ENCODE assay signal across 8 mouse cellular contexts in the genomic region with DNA sequence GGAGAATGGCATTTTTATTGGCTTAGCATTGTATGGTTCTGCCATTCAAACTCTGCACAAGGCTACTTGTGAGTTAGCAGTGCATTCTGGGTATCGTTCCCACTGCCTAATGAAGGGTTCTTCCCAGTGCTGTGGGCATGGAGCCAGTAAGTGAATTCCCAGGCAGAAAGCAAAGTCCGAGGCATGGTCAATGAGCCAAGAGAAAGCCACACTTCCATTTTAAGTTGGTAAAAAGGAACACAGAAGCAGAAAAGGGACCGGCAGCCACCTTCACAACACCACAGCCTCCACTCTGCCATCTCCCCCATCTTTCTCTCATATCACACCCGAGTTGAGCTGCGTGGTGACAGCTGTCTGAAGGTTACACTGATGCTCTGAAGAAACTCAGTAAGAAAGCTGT.
DNase-seq lines count a peak whose midpoint lies in the region; ATAC-seq and TF ChIP-seq lines count a peak whose summit lies in the region.

No protein-coding gene starts in this region.

- no peaks in the 10 kb centered on the region for H3K9me3 ChIP-seq in heart, embryonic 10.5 days
- H3K9me3 ChIP-seq in neural tube, embryonic 15.5 days (replicated peaks), result no peaks in the 10 kb centered on the region

- no peak overlapping the region for H3K4me2 ChIP-seq in neural tube, embryonic 15.5 days

- 0 out of 2 replicates have a peak overlapping the region, but pooled peaks have one; percentile 12 for H3K4me3 ChIP-seq in heart, embryonic 10.5 days
- no peak overlapping the region for H3K4me3 ChIP-seq in neural tube, embryonic 15.5 days (replicated peaks)

- DNase-seq in cerebellum, postnatal 10 days, result peak; percentile 66 to 73
- DNase-seq in cerebellum, adult 9-11 months, result no peak
- DNase-seq in brain, embryonic 14.5 days (ENCODE audit: low read depth), result peak; percentile 93
- peak; percentile 76 for DNase-seq in heart, embryonic 10.5 days (ENCODE audit: low spot score)
- peak; percentile 86 for DNase-seq in kidney, postnatal 14 days
- DNase-seq in c-Kit-positive CD71-positive TER-119-positive erythroid progenitor cells, embryonic 14.5 days (ENCODE audit: low spot score), result no peak

- 43% methylated on average over 5 of the region's 5 CpGs for WGBS in heart, embryonic 10.5 days
- WGBS in neural tube, embryonic 15.5 days, result 46% methylated on average over 5 of the region's 5 CpGs

- no peak for TF ChIP-seq POLR2A in brain, embryonic 14.5 days (IDR thresholded peaks at IDR 0.05; ENCODE audit: borderline replicate concordance, extremely low read depth, insufficient read depth, insufficient read length, poor library complexity, severe bottlenecking)

- H3K27ac ChIP-seq in heart, embryonic 10.5 days, result peak overlapping the region; percentile 42; the same call in 1 of the 2 replicates
- peak overlapping the region; percentile 68; the same call in 1 of the 2 replicates for H3K27ac ChIP-seq in neural tube, embryonic 15.5 days (replicated peaks)

- 0 out of 2 replicates have a peak, but pooled peaks cover 3% of the 10 kb centered on the region for H3K27me3 ChIP-seq in heart, embryonic 10.5 days (ENCODE audit: insufficient read depth, poor library complexity, severe bottlenecking)
- no peaks in the 10 kb centered on the region for H3K27me3 ChIP-seq in neural tube, embryonic 15.5 days (replicated peaks)

- peaks cover 32% of the 10 kb centered on the region for H3K4me1 ChIP-seq in heart, embryonic 10.5 days
- peaks cover 28% of the 10 kb centered on the region for H3K4me1 ChIP-seq in neural tube, embryonic 15.5 days

- H3K36me3 ChIP-seq in heart, embryonic 10.5 days, result no peaks in the 10 kb centered on the region
- H3K36me3 ChIP-seq in neural tube, embryonic 15.5 days, result no peaks in the 10 kb centered on the region

- no peak for TF ChIP-seq CTCF in brain, embryonic 14.5 days (IDR thresholded peaks at IDR 0.05; ENCODE audit: borderline replicate concordance, extremely low read depth, insufficient read depth, insufficient read length)

- no peak; the same call in 1 of the 2 replicates for ATAC-seq in neural tube, embryonic 15.5 days (ENCODE audit: low FRiP score)
- no peak for ATAC-seq in erythroid progenitor cell, adult 5-6 weeks (replicated peaks; ENCODE audit: low FRiP score, poor library complexity, severe bottlenecking)

- H3K9ac ChIP-seq in neural tube, embryonic 15.5 days (replicated peaks), result no peak overlapping the region

Comparison
In these comparisons a context has a peak if more than half of its experiments do, and no peak if none do; other contexts are left out.
1. DNase-seq: peak in cerebellum, postnatal 10 days (2 of 2), brain, embryonic 14.5 days (single experiment), heart, embryonic 10.5 days (single experiment) and kidney, postnatal 14 days (single experiment); none in cerebellum, adult 9-11 months (single experiment) and c-Kit-positive CD71-positive TER-119-positive erythroid progenitor cells, embryonic 14.5 days (single experiment).